Mouse (Mus musculus): ENCODE measurements around the gene Pramel7. TPM values are rescaled to one million over a fixed set of nuclear protein-coding genes. Genes with fewer than 3 reads are reported as not detected.

Pramel7 gene
- not detected for polyA plus RNA-seq (2017; shearing (Covaris generic))

GRCm38 (mm10) chr2:87496993-87497392 is at the start of gene Pramel7:
Gene Pramel7 (minus strand): TSS chr2:87497093.

GRCm38 (mm10) chr2:87545442-87545841 is 48.5 kb upstream of the Pramel7 start, which contains the start of gene Olfr1128:
Gene Olfr1128 (minus strand): TSS chr2:87545542.

GRCm38 (mm10) chr2:87531496-87531895 is 34.6 kb upstream of the Pramel7 start, which contains the start of gene Olfr153:
Gene Olfr153 (plus strand): TSS chr2:87531796.

GRCm38 (mm10) chr2:87506265-87506664 is 9.4 kb upstream of the Pramel7 start, which contains the start of gene Pramel6:
Gene Pramel6 (plus strand): TSS chr2:87506565.

GRCm38 (mm10) chr2:87453662-87454061 is 43.2 kb downstream of the Pramel7 start, which contains the start of gene Olfr1126:
Gene Olfr1126 (plus strand): TSS chr2:87453962.

Other genes with a start within 250 kb of the Pramel7 start
- gene Olfr1115, start 249.1 kb downstream of the Pramel7 start, polyA plus RNA-seq (2017; shearing (Covaris generic)), result not detected
- gene Olfr1116, start 229.6 kb downstream of the Pramel7 start, polyA plus RNA-seq (2017; shearing (Covaris generic)), result 0.04 TPM
- not detected for gene Olfr1118, start 189.5 kb downstream of the Pramel7 start, polyA plus RNA-seq (2017; shearing (Covaris generic))
- not detected for gene Olfr1120, start 142.3 kb downstream of the Pramel7 start, polyA plus RNA-seq (2017; shearing (Covaris generic))
- gene Olfr1121, start 127.2 kb downstream of the Pramel7 start, polyA plus RNA-seq (2017; shearing (Covaris generic)), result 0.22 TPM
- 0.09 TPM for gene Olfr1122, start 111.2 kb downstream of the Pramel7 start, polyA plus RNA-seq (2017; shearing (Covaris generic))
- not detected for gene Olfr1123, start 80.5 kb downstream of the Pramel7 start, polyA plus RNA-seq (2017; shearing (Covaris generic))
- gene Olfr1124, start 66.8 kb downstream of the Pramel7 start, polyA plus RNA-seq (2017; shearing (Covaris generic)), result 0.32 TPM
- gene Olfr1126, start 43.1 kb downstream of the Pramel7 start, polyA plus RNA-seq (2017; shearing (Covaris generic)), result not detected
- gene Pramel6, start 9.5 kb upstream of the Pramel7 start, polyA plus RNA-seq (2017; shearing (Covaris generic)), result not detected
- not detected for gene Olfr153, start 34.7 kb upstream of the Pramel7 start, polyA plus RNA-seq (2017; shearing (Covaris generic))
- gene Olfr1128, start 48.4 kb upstream of the Pramel7 start, polyA plus RNA-seq (2017; shearing (Covaris generic)), result not detected
- gene Olfr1129, start 76.8 kb upstream of the Pramel7 start, polyA plus RNA-seq (2017; shearing (Covaris generic)), result not detected
- gene Olfr1130, start 109.1 kb upstream of the Pramel7 start, polyA plus RNA-seq (2017; shearing (Covaris generic)), result not detected
- not detected for gene Olfr1131, start 130.0 kb upstream of the Pramel7 start, polyA plus RNA-seq (2017; shearing (Covaris generic))
- gene Olfr1132, start 140.4 kb upstream of the Pramel7 start, polyA plus RNA-seq (2017; shearing (Covaris generic)), result not detected
- not detected for gene Olfr1133, start 150.3 kb upstream of the Pramel7 start, polyA plus RNA-seq (2017; shearing (Covaris generic))
- gene Olfr1134, start 161.4 kb upstream of the Pramel7 start, polyA plus RNA-seq (2017; shearing (Covaris generic)), result not detected
- not detected for gene Olfr1135, start 176.6 kb upstream of the Pramel7 start, polyA plus RNA-seq (2017; shearing (Covaris generic))
- not detected for gene Olfr1136, start 196.9 kb upstream of the Pramel7 start, polyA plus RNA-seq (2017; shearing (Covaris generic))
- not detected for gene Olfr1137, start 216.1 kb upstream of the Pramel7 start, polyA plus RNA-seq (2017; shearing (Covaris generic))
- gene Olfr1138, start 242.9 kb upstream of the Pramel7 start, polyA plus RNA-seq (2017; shearing (Covaris generic)), result not detected
- gene Olfr1140, start 246.7 kb upstream of the Pramel7 start, polyA plus RNA-seq (2017; shearing (Covaris generic)), result not detected